Mouse (Mus musculus) midbrain, embryonic 14.5 days (tissue): ENCODE results near the gene Hspb8. TPM values are rescaled to one million over a fixed set of nuclear protein-coding genes. Genes with fewer than 3 reads are reported as not detected.

Experiments used
- ATAC-seq: fragments of 200-750 bp; cut with Nextera tagmentation; 2 replicates; pipeline ENCODE4 v1.8.0; 2017; ENCODE audit warnings: moderate number of reproducible peaks, moderate library complexity; ENCODE audit not compliant: low FRiP score, low TSS enrichment
- DNase-seq: peaks from one replicate; pipeline ENCODE4 v3.0.0-alpha.2; 2015
- H3K27ac ChIP-seq: fragments of 300-500 bp; sonication (generic); replicated peaks from 2 replicates; pipeline ENCODE4 v1.5.1; 2014; ENCODE audit warnings: mild to moderate bottlenecking, low read depth, low read length, moderate library complexity
- H3K27me3 ChIP-seq: fragments of 300-500 bp; sonication (generic); 2 replicates; pipeline ENCODE4 v1.6.1; 2014; ENCODE audit warnings: low read length, control low read depth, mixed read lengths; ENCODE audit not compliant: control insufficient read depth, insufficient read depth
- H3K36me3 ChIP-seq: fragments of 300-500 bp; sonication (generic); 2 replicates; pipeline ENCODE4 v1.6.1; 2014; ENCODE audit warnings: low read length, control low read depth; ENCODE audit not compliant: control insufficient read depth, insufficient read depth
- H3K4me1 ChIP-seq: fragments of 300-500 bp; sonication (generic); 2 replicates; pipeline ENCODE4 v1.6.1; 2014; ENCODE audit warnings: mild to moderate bottlenecking, antibody characterized with exemption, low read length, control low read depth; ENCODE audit not compliant: control insufficient read depth, insufficient read depth
- H3K4me2 ChIP-seq: fragments of 300-500 bp; sonication (generic); 2 replicates; pipeline ENCODE4 v1.6.1; 2014; ENCODE audit warnings: mild to moderate bottlenecking, low read length, moderate library complexity
- H3K4me3 ChIP-seq: fragments of 300-500 bp; sonication (generic); replicated peaks from 2 replicates; pipeline ENCODE4 v1.5.1; 2014; ENCODE audit warnings: low read depth, low read length
- H3K9ac ChIP-seq: fragments of 300-500 bp; sonication (generic); replicated peaks from 2 replicates; pipeline ENCODE4 v1.6.1; 2014; ENCODE audit warnings: mild to moderate bottlenecking, low read length, moderate library complexity
- H3K9me3 ChIP-seq: fragments of 300-500 bp; sonication (generic); 2 replicates; pipeline ENCODE4 v1.6.1; 2016; ENCODE audit warnings: low read length, control low read depth, mixed read lengths; ENCODE audit not compliant: control insufficient read depth
- WGBS: fragments of 180-500 bp; shearing (Covaris S2); extraction: QIAGEN DNeasy Blood & Tissue Kit; methylation state at CpG from one replicate; pipeline ENCODE4 v1.1.7; 2014; 5-methylcytosine and 5-hydroxymethylcytosine counted together
- polyA plus RNA-seq: library from polyadenylated mRNA; unstranded; fragments of >200 nt; fragmentation: Nextera tagmentation; extraction: Ambion mirVana; gene quantifications from 2 replicates; pipeline ENCODE4 v1.2.1, GENCODE M21; 2014

Hspb8 gene
- polyA plus RNA-seq, 1 experiment from 2014 or later, result 3.7 TPM

DNA sequence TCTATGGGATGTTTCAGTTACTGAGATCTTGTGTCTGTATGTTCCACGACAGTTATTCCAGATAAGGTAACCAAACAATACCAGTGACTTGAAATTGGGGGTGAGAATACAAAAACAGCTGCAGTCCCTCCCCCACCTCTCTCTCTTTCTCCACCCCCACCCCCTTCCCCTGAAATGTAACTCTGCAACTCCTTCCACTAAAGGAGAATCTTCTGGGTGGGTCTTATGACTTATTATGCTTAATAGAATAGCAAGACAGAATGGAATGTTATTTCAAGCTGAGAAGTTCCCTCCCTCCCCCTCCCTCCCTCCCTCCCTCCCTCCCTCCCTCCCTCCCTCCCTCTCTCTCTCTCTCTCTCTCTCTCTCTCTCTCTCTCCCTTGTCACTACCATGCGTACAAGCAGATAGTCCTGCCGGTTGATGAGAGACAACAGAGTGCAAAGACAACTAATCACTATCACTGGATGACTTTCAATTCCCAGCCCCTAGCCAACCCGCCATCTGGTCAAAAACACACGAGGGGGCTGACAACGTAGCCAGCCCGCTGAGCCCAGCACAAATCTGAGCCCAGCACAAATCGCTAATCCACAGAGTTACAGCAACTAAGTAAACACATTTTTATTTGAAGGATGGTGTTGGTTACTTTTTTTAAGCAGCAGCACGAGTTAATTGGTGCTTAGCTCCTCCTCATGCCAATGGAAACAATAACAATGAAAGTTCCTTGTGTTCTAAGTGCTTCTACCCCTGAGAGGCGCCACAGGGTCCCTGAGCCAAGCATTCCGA lies 25.9 kb upstream of the Hspb8 start:
- Histone ChIP-seq H3K9ac (no peak overlapping the region), H3K4me1 (0 out of 2 replicates have a peak, but pooled peaks cover 7% of the 10 kb centered on the region), H3K4me2 (no peak overlapping the region), H3K27me3 (no peaks in the 10 kb centered on the region), H3K27ac (no peak overlapping the region), H3K9me3 (no peaks in the 10 kb centered on the region), H3K4me3 (no peak overlapping the region), H3K36me3 (peaks cover 32% of the 10 kb centered on the region)
- ATAC-seq (no peak), DNase-seq (no peak)
- WGBS, result 10% methylated on average over 11 of the region's 11 CpGs

- Histone ChIP-seq H3K9me3 (no peaks in the 10 kb centered on the region), H3K4me3 (no peak overlapping the region), H3K4me2 (no peak overlapping the region), H3K27me3 (no peaks in the 10 kb centered on the region), H3K36me3 (peaks cover 37% of the 10 kb centered on the region), H3K4me1 (0 out of 2 replicates have a peak, but pooled peaks cover 12% of the 10 kb centered on the region), H3K9ac (no peak overlapping the region), H3K27ac (no peak overlapping the region)
- no peak for ATAC-seq
- DNase-seq, result no peak
- WGBS, result 53% methylated on average over 11 of the region's 11 CpGs
Measured at GRCm38 (mm10) chr5:116447821-116448350, 25.2 kb upstream of the Hspb8 start.

GRCm38 (mm10) chr5:116446552-116446951 lies 23.9 kb upstream of the Hspb8 start:
- H3K9ac ChIP-seq, result no peak overlapping the region
- H3K4me2 ChIP-seq, result no peak overlapping the region
- H3K9me3 ChIP-seq, result no peaks in the 10 kb centered on the region
- 58% methylated on average over 23 of the region's 23 CpGs for whole genome bisulfite sequencing
- DNase-seq (no peak), ATAC-seq (no peak; the same call in 1 of the 2 replicates)
- H3K27me3 ChIP-seq, result no peaks in the 10 kb centered on the region
- H3K36me3 ChIP-seq, result peaks cover 37% of the 10 kb centered on the region
- no peak overlapping the region for H3K4me3 ChIP-seq
- no peak overlapping the region for H3K27ac ChIP-seq
- H3K4me1 ChIP-seq, result 0 out of 2 replicates have a peak, but pooled peaks cover 12% of the 10 kb centered on the region

- DNase-seq (no peak), ATAC-seq (no peak)
- no peak overlapping the region for H3K27ac ChIP-seq
- 59% methylated on average over 10 of the region's 10 CpGs for WGBS
- peaks cover 36% of the 10 kb centered on the region for H3K36me3 ChIP-seq
- no peak overlapping the region for H3K9ac ChIP-seq
- no peaks in the 10 kb centered on the region for H3K9me3 ChIP-seq
- no peaks in the 10 kb centered on the region for H3K27me3 ChIP-seq
- H3K4me3 ChIP-seq, result no peak overlapping the region
- 0 out of 2 replicates have a peak, but pooled peaks cover 12% of the 10 kb centered on the region for H3K4me1 ChIP-seq
- H3K4me2 ChIP-seq, result no peak overlapping the region
Measured at GRCm38 (mm10) chr5:116445634-116446367, 23.1 kb upstream of the Hspb8 start.

DNA sequence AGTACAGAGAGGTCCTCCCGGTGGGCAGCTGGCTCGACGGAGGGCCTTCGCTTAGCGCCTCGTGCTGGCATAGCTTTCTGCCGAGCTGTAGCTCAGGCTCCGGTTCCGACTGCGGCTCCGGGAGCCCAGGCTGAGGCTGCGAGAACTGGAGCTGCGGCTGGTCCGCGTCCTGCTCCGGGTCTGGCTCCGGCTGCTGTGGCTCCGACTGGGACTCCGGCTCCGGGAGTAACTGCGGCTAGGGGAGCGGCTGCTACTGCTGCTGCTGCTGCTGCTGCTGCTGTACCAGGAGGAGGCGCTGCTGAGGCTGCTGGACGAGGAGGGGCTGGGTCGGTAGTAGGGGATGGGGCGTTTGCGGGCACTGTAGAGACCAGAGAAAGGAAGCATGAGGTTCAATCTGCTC lies 21.9 kb upstream of the Hspb8 start:
- Histone ChIP-seq H3K4me3 (no peak overlapping the region), H3K27me3 (no peaks in the 10 kb centered on the region), H3K4me1 (0 out of 2 replicates have a peak, but pooled peaks cover 12% of the 10 kb centered on the region), H3K4me2 (no peak overlapping the region), H3K27ac (no peak overlapping the region), H3K36me3 (peaks cover 27% of the 10 kb centered on the region), H3K9ac (no peak overlapping the region), H3K9me3 (no peaks in the 10 kb centered on the region)
- 64% methylated on average over 27 of the region's 27 CpGs for WGBS
- ATAC-seq, result no peak
- no peak for DNase-seq

DNA sequence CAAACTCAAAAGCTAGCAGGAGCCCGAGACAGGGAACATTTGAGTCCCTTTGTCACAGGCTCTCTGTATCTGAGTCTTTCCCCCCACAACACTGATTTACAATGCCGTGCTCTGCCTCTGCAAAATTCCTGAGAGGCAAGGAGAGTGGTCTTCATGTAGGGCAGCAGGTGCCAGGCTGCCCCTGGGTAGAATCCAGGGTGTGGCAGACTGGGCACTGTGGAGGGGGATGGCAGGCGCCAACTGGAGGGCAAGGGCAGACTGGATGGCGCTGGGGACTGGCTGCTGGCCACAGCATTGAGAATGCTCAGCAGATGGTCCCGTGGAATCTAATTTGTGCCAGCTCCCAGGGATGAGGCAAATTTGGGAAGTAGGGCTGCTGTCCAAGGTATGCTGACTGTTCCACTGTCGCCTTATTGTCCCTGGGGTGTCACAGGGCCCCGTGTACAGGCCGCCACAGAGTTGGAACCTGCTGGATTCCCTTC lies 20.8 kb upstream of the Hspb8 start:
- ATAC-seq (0 out of 2 replicates have a peak, but pooled peaks have one; percentile 37), DNase-seq (no peak)
- Histone ChIP-seq H3K36me3 (peaks cover 27% of the 10 kb centered on the region), H3K27me3 (no peaks in the 10 kb centered on the region), H3K4me1 (0 out of 2 replicates have a peak, but pooled peaks cover 12% of the 10 kb centered on the region), H3K9ac (no peak overlapping the region), H3K9me3 (no peaks in the 10 kb centered on the region), H3K4me2 (no peak overlapping the region), H3K4me3 (no peak overlapping the region), H3K27ac (peak overlapping the region; percentile 32; the same call in 1 of the 2 replicates)
- WGBS, result 68% methylated on average over 8 of the region's 8 CpGs

- Histone ChIP-seq H3K4me3 (no peak overlapping the region), H3K27ac (peak overlapping the region; percentile 32; the same call in 1 of the 2 replicates), H3K4me1 (0 out of 2 replicates have a peak, but pooled peaks cover 12% of the 10 kb centered on the region), H3K9ac (no peak overlapping the region), H3K27me3 (no peaks in the 10 kb centered on the region), H3K9me3 (no peaks in the 10 kb centered on the region), H3K4me2 (no peak overlapping the region), H3K36me3 (peaks cover 27% of the 10 kb centered on the region)
- ATAC-seq (no peak), DNase-seq (no peak)
- 70% methylated on average over 7 of the region's 7 CpGs for WGBS
Measured at GRCm38 (mm10) chr5:116442697-116443458, 20.2 kb upstream of the Hspb8 start.

GRCm38 (mm10) chr5:116440251-116440650 lies 17.6 kb upstream of the Hspb8 start:
- DNase-seq (no peak), ATAC-seq (no peak)
- H3K27me3 ChIP-seq, result no peaks in the 10 kb centered on the region
- no peak overlapping the region for H3K27ac ChIP-seq
- 0 out of 2 replicates have a peak, but pooled peaks cover 5% of the 10 kb centered on the region for H3K4me1 ChIP-seq
- peaks cover 23% of the 10 kb centered on the region for H3K36me3 ChIP-seq
- no peaks in the 10 kb centered on the region for H3K9me3 ChIP-seq
- no peak overlapping the region for H3K4me2 ChIP-seq
- H3K4me3 ChIP-seq, result no peak overlapping the region
- H3K9ac ChIP-seq, result no peak overlapping the region
- WGBS, result 82% methylated on average over 4 of the region's 4 CpGs
